Mouse (Mus musculus) brain, embryonic 14.5 days (tissue): ENCODE results near the gene ccdc198. TPM values are rescaled to one million over a fixed set of nuclear protein-coding genes. Genes with fewer than 3 reads are reported as not detected.
"Not testable (repeated sequence)": the region's sequence is repeated elsewhere in the genome, so short reads cannot be mapped to it uniquely, and the experiment has no call there.

ENCODE experiments used
- DNase-seq: peaks from one replicate; pipeline ENCODE4 v3.0.0-alpha.2; 2011; ENCODE audit warnings: low read depth
- CTCF ChIP-seq: fragments of 200-500 bp; IDR thresholded peaks from 2 replicates; pipeline ENCODE4 v1.5.1; 2012; ENCODE audit warnings: inconsistent platforms, mild to moderate bottlenecking, moderate library complexity, borderline replicate concordance; ENCODE audit not compliant: insufficient read depth, insufficient read length; ENCODE audit errors: extremely low read depth
- POLR2A ChIP-seq: fragments of 200-500 bp; IDR thresholded peaks from 2 replicates; pipeline ENCODE4 v1.6.1; 2012; ENCODE audit warnings: mild to moderate bottlenecking, inconsistent platforms, borderline replicate concordance; ENCODE audit not compliant: poor library complexity, insufficient read depth, insufficient read length, severe bottlenecking; ENCODE audit errors: extremely low read depth
- polyA plus RNA-seq: library from polyadenylated mRNA; depleted of rRNA; stranded (reverse); fragments of >200 nt; gene quantifications from 2 replicates; pipeline ENCODE4 v1.2.3, GENCODE M21; 2012

Gene ccdc198
- polyA plus RNA-seq, 1 experiment: 0.18 TPM

GRCm38 (mm10) chr14:49234788-49235515, 10.3 kb downstream of the ccdc198 start:
- TF ChIP-seq CTCF (peak; percentile 57; the same call in 1 of the 2 replicates), POLR2A (no peak)
- DNase-seq: peak; percentile 82

GRCm38 (mm10) chr14:49231845-49232244, 13.4 kb downstream of the ccdc198 start:
- no peak for TF ChIP-seq CTCF
- no peak for TF ChIP-seq POLR2A
- no peak for DNase-seq

- peak; percentile 48 for DNase-seq
- TF ChIP-seq POLR2A: no peak
- no peak for TF ChIP-seq CTCF
Measured at GRCm38 (mm10) chr14:49226986-49227385, 18.3 kb downstream of the ccdc198 start.

GRCm38 (mm10) chr14:49226471-49226870, 18.8 kb downstream of the ccdc198 start:
- TF ChIP-seq POLR2A (no peak), CTCF (no peak)
- DNase-seq: no peak

- TF ChIP-seq CTCF: no peak
- TF ChIP-seq POLR2A: no peak
- DNase-seq: no peak
Measured at GRCm38 (mm10) chr14:49221771-49222170, 23.5 kb downstream of the ccdc198 start.

- not testable (repeated sequence) for DNase-seq
Measured at GRCm38 (mm10) chr14:49219466-49220022, 25.7 kb downstream of the ccdc198 start.

GRCm38 (mm10) chr14:49218677-49219076, 26.6 kb downstream of the ccdc198 start:
- TF ChIP-seq POLR2A: no peak
- no peak for TF ChIP-seq CTCF
- no peak for DNase-seq

GRCm38 (mm10) chr14:49210215-49210614, 35.1 kb downstream of the ccdc198 start:
- not testable (repeated sequence) for DNase-seq

GRCm38 (mm10) chr14:49201073-49201778, 44.0 kb downstream of the ccdc198 start:
- no peak for DNase-seq
- TF ChIP-seq POLR2A: no peak
- TF ChIP-seq CTCF: no peak

- TF ChIP-seq CTCF: no peak
- TF ChIP-seq POLR2A: no peak
- no peak for DNase-seq
Measured at GRCm38 (mm10) chr14:49197031-49197527, 48.2 kb downstream of the ccdc198 start.

- no peak for TF ChIP-seq POLR2A
- DNase-seq: no peak
Measured at GRCm38 (mm10) chr14:49186270-49186669, 59.0 kb downstream of the ccdc198 start.

GRCm38 (mm10) chr14:49179736-49180135, 65.5 kb downstream of the ccdc198 start:
- TF ChIP-seq CTCF: no peak
- DNase-seq: no peak

GRCm38 (mm10) chr14:49173290-49174135, 71.8 kb downstream of the ccdc198 start:
- no peak for DNase-seq
- TF ChIP-seq POLR2A (no peak), CTCF (no peak)
